Mouse (Mus musculus) splenic B cell, adult 2 months (primary cell): Measurements from ENCODE around the gene Tas1r1.
A peak's percentile ranks its signal among the peaks of the same experiment; 100 is the strongest.

Source experiments
- DNase-seq: peaks from one replicate; pipeline ENCODE4 v3.0.0-alpha.2; 2011; ENCODE audit warnings: low read depth, low spot score
- H3K27me3 ChIP-seq: 2 replicates; pipeline ENCODE4 v1.6.1; 2012; ENCODE audit warnings: mild to moderate bottlenecking, low read length, moderate library complexity, mixed read lengths; ENCODE audit not compliant: control insufficient read depth, poor library complexity, insufficient read depth, severe bottlenecking
- H3K36me3 ChIP-seq: 2 replicates; pipeline ENCODE4 v1.6.1; 2012; ENCODE audit warnings: mild to moderate bottlenecking, low read length, moderate library complexity, mixed read lengths; ENCODE audit not compliant: control insufficient read depth, poor library complexity, insufficient read depth, severe bottlenecking

Gene Tas1r1

DNA sequence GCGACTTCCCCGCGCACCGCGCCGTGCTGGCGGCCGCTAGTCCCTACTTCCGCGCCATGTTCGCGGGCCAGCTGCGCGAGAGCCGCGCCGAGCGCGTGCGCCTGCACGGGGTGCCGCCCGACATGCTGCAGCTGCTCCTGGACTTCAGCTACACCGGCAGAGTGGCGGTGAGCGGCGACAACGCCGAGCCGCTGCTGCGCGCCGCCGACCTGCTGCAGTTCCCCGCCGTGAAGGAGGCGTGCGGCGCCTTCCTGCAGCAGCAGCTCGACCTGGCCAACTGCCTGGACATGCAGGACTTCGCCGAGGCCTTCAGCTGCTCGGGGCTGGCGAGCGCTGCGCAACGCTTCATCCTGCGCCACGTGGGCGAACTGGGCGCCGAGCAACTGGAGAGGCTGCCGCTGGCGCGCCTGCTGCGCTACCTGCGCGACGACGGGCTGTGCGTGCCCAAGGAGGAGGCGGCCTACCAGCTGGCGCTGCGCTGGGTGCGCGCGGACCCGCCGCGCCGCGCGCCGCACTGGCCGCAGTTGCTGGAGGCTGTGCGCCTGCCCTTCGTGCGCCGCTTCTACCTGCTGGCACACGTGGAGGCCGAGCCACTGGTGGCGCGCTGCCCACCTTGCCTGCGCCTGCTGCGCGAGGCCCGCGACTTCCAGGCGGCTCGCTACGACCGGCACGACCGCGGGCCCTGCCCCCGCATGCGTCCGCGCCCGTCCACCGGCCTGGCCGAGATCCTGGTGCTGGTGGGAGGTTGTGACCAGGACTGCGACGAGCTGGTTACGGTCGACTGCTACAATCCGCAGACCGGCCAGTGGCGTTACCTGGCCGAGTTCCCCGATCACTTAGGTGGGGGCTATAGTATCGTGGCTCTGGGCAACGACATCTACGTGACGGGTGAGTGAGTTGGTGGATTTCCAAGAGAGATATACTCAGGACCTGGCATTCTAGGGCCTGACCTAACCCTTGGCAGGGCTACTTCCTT lies 29.0 kb downstream of the Tas1r1 start:
- peak; percentile 52 for DNase-seq
- H3K36me3 ChIP-seq: peaks cover 2% of the 10 kb centered on the region; the same call in 1 of the 2 replicates
- H3K27me3 ChIP-seq: no peaks in the 10 kb centered on the region

DNA sequence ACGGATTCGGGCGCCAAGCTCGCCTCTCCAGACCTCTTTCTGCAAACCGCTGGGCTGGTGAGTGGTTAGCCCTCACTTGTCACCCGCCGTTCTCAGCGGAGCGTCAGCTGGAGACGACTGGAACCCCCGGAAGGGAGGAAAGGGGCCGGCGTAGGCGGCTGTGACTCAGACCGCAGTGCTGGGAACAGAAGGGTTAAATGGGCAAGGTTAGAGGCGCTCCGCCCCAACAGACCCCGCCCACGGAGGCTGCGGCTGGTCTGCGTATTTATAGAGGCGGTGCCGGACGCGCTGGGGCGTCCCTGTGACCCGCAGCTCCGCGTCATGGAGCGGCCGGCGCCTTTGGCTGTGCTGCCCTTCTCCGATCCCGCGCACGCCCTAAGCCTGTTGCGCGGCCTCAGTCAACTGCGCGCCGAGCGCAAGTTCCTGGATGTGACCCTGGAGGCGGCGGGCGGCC lies 29.7 kb downstream of the Tas1r1 start, which contains the start of gene Klhl21:
TSS of gene Klhl21 (plus strand) at position 182 of the 454 bp plus-strand sequence.
- DNase-seq: peak; percentile 95
- no peaks in the 10 kb centered on the region for H3K36me3 ChIP-seq

DNA sequence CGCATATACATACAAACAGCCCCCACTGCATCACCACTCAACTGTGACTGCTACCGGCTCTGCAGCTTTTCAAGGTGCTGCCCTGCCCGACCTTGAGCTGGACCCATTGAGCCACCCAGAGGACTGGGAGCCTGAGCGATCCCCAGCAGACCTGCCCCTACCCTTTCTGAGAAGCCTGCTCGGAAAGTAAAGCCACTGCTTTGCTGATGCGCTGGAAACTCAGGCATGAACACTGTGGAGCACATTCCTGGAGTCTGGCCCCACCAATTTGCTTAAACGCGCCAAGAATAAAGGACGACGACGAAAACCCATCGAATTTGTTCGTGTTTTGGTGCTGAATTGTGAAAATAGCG lies 30.2 kb downstream of the Tas1r1 start:
- peak; percentile 24 for DNase-seq
- Histone ChIP-seq H3K27me3 (no peaks in the 10 kb centered on the region), H3K36me3 (no peaks in the 10 kb centered on the region)

More for the DNA sequence above, 29.7 kb downstream of the Tas1r1 start, which contains the start of gene Klhl21:
- no peaks in the 10 kb centered on the region for H3K27me3 ChIP-seq

DNA sequence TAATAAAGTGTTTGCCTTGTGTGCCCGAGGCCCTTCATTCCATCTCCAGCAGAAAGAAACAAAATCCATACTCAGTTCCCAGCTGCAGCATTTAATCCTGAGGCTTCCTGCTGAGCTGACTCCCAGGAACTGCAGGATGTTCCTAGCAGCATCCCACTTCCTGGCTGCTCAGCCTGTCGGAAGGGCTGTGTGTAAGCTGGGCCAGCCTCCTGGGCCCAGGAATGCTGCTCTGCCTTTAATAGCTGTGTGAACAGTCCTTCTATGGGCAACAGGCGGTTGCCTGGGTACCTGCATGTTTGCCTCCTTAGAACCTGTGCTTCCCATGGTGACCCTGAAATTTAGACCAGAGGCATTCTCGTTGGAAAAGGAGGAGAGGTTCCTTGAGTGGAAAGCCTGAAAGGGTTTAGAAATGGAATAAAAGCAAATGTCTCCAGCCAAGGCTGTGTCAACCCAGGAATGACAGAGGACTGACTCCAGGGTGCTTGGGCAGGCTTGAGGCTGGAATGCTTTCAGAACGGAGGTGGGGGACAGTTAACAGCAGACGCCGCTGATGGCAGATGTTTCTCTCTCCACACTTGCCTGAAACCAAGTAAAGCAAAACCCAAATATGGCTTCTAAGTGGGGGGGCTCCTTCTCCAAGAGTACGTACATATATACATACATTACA lies 30.8 kb downstream of the Tas1r1 start:
- no peak for DNase-seq

DNA sequence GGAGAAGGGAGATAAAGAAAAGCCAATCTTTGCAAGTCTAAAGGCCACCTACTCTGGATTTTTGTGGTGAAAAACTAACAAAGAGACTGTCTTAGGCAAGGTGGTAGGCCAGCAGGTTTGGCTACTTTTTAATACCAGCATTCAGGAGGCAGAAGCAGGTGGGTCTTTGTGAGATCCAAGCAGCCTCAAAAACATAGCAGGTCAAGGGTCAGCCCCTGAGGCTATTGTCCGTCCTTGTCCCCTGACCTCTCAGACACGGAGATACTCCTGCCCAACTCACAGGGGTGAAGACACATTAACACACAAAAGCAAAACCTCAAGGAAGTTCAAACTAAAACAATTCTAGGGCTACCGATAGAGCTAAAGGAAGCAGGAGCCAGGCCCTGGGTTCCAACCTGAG lies 31.6 kb downstream of the Tas1r1 start:
- no peaks in the 10 kb centered on the region for H3K27me3 ChIP-seq
- no peak for DNase-seq
- no peaks in the 10 kb centered on the region for H3K36me3 ChIP-seq

More for the DNA sequence above, 30.8 kb downstream of the Tas1r1 start:
- H3K36me3 ChIP-seq: no peaks in the 10 kb centered on the region
- H3K27me3 ChIP-seq: no peaks in the 10 kb centered on the region

DNA sequence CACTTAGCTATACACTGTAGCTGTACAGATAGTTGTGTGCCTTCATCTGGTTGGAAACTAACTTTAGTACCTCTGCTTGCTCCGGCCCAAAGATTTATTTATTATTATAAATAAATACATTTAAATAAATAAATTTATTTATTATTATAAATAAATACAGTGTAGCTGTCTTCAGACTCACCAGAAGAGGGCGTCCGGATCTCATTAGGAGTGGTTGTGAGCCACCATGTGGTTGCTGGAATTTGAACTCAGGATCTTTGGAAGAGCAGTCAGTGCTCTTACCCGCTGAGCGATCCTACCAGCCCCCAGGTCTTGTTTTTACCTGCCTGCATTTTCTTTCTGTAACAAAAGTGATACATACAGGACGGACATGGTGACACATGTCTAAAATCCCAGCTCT lies 32.2 kb downstream of the Tas1r1 start:
- peak; percentile 57 for DNase-seq
- Histone ChIP-seq H3K27me3 (no peaks in the 10 kb centered on the region), H3K36me3 (no peaks in the 10 kb centered on the region)

DNA sequence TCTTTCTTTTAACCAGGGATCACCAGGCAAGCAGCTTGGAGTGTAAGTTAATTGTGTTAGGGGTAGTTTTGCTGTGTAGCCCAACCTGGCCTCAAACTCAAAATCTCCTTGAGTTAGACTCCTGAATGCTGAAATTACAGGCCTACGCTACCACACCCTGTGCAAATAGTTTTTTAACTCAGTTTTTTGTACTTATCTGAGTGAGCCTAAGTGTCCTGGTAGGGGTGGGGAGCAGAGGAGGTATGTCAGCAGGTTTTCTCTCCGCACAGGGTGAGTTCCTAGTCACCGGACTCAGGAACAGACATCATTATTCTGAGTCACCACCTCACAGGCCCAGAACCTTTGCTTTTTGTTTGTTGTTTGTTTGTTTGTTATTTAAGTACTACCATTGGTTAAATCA lies 36.3 kb downstream of the Tas1r1 start:
- Histone ChIP-seq H3K27me3 (no peaks in the 10 kb centered on the region), H3K36me3 (no peaks in the 10 kb centered on the region)
- no peak for DNase-seq

DNA sequence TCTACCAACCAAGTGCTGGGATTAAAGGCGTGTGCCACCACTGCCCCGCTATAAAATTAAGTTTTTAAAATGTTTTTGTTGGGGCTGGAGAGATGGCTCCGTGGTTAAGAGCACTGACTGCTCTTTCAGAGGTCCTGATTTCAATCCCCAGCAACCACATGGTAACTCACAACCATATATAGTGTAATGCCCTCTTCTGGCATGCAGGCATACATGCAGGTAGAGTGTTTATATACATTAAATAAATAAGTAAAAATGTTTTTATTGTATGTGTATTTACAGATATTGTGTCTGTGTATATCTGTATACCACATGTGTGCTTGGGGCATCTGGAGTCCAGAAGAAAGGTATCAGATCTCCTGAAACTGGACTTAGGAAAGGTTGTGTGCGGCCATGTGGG lies 37.0 kb downstream of the Tas1r1 start:
- no peaks in the 10 kb centered on the region for H3K27me3 ChIP-seq
- no peak for DNase-seq
- no peaks in the 10 kb centered on the region for H3K36me3 ChIP-seq

DNA sequence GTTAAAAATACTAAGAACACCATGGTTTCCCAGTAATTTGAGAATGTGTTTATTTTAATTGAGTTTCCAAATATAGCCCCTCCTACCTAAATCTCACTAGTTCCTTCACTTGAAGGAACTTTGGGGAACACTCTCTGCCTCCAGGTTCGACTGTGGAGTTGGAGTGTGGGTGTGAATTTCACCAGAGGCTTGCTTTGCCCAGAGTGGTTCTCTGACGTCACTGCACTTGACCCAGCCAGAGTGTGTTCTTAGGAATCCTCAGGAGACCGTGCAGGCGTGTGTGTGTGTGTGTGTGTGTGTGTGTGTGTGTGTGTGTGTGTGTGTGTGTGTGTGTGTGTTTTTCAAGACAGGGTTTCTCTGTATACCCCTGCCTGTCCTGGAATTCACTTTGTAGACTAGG lies 37.5 kb downstream of the Tas1r1 start:
- DNase-seq: no peak
- no peaks in the 10 kb centered on the region for H3K36me3 ChIP-seq
- no peaks in the 10 kb centered on the region for H3K27me3 ChIP-seq

DNA sequence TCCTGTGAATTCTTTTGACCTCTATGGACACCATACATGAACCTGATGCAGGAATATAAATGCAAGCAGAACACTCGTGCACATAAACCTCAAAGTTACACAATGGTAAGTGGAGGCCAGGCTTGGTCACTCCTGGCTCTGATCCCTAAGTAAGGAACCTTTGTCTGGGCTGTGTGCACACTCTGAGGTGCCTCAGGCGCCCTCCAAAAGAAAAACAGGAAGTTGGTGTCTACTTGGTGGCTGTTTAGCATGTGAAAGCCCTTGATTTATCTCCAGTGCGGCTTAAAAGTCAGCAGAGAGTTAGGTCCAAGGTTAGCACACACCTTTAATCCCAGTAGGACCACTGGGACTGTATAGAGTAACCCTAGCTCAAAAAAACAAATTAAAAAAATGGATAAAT lies 38.9 kb downstream of the Tas1r1 start:
- DNase-seq: peak; percentile 29
- Histone ChIP-seq H3K27me3 (no peaks in the 10 kb centered on the region; the same call in 1 of the 2 replicates), H3K36me3 (no peaks in the 10 kb centered on the region)

DNA sequence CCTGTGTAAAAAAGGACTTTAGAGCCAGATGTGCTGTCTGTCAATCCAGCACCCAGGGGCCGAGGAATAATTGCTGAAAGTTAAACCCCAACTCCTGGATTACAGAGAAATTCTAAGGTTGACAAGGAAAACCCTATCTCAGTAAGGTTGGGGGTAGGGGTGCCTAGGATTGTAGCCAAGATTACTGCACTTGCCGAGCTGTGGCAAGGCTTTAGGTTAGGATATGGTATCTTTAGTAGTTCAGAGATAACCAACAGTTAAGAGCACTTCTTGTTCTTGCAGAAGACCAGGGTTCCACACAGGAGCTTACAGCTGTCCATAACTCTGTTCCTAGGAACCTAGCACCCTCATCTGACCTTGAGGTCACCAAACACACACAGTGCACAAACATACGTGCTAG lies 40.7 kb downstream of the Tas1r1 start:
- H3K36me3 ChIP-seq: no peaks in the 10 kb centered on the region
- no peak for DNase-seq
- H3K27me3 ChIP-seq: no peaks in the 10 kb centered on the region; the same call in 1 of the 2 replicates

DNA sequence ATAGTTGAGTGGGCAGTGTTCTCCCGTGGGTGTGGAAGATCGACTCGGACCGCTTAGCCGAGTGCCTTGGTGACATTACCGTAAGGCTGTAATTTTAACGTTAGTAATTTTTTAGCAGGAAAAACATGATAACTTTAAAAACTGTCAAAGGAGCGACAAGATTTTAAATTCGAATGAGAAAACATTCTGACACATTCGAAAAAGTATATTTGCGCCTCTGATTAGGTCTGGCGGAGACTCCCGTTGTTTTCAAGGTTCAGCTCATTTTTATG lies 41.5 kb downstream of the Tas1r1 start:
- no peak for DNase-seq
- Histone ChIP-seq H3K27me3 (no peaks in the 10 kb centered on the region; the same call in 1 of the 2 replicates), H3K36me3 (no peaks in the 10 kb centered on the region)

DNA sequence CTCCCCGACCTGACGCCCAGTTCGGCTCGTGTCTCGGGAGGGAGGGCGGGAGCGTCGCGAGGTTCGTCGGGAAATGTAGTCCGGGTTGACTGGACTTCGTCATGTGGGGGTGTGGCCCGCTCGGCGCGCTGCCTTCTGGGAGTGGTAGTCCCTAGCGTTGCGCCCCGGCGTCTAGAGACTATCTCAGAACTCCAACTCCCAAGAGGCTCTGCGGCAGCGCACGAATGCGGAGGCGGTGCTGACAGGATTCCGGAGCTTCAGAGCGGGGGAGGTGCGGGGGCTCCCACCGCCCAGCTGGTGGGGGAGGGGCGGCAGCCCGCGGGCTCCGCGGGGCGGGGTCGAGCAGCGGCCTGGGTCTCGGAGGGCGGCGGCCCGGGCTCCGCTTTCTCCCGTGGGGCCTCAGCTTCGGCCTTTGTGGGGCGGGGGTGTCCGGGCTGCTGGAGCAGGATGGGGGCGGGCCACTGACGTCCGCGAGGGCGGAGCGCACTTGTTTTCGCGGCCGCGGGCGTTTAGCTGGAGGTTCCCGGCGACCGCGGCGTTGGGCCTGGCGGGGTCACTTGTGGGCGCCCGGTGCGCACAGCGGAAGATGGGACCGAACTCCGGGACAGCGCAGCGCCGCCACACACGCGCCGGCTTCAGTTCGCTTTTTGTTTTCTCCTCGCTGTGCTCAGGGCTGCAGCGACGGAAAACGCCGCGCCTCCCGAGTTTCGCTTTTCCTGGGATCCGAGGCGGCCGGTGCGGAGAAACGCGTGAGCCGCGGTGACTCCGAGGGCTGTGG lies 42.0 kb downstream of the Tas1r1 start, which contains the start of gene Phf13:
TSS of gene Phf13 (minus strand) at position 86 of the 778 bp plus-strand sequence.
- peaks cover 2% of the 10 kb centered on the region; the same call in 1 of the 2 replicates for H3K36me3 ChIP-seq
- DNase-seq: peak; percentile 99
- H3K27me3 ChIP-seq: no peaks in the 10 kb centered on the region; the same call in 1 of the 2 replicates

DNA sequence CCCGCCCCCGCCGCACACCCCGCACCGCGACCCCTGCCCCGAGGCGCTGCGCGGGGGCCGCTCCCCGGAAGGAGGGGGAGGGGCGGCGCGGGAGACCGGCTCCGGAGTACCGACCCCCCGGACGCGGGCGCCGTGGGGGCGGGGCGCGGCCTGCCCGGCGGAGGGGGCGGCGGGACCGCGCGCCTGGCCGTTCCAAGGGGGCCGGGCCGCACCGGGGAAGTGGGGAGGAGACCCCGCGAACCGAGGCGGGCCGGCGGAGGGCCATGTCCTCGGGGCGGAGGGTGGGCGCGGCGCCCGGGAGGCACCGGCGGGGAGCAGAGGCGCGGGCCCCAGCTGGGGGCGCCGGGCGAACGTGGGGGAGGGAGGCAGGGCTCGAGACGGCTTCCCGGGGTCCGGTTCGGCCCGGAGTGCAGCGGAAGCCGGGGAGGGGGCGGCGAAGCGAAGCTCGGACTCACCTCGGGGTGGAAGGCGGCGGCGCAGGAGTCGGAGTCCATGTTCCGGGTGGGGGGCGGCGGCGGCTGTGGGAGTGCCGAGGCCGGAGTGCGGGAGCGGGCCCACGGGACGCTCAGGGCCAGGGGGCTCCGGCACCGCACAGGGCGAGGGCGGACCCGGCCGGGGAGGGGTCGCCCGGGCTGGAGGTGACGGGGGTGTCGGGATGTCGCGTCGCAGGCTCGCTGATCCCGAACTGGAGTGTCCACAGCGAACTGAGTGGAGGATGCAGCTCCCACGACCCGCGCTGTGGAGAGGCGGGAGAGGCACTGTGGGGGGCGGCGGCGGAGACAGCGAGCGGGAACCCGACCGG lies 42.8 kb downstream of the Tas1r1 start:
- peak; percentile 18 for DNase-seq
- H3K36me3 ChIP-seq: peaks cover 3% of the 10 kb centered on the region; the same call in 1 of the 2 replicates
- H3K27me3 ChIP-seq: no peaks in the 10 kb centered on the region; the same call in 1 of the 2 replicates
